Mouse (Mus musculus): Measurements from ENCODE around the gene Elof1. TPM values are rescaled to one million over a fixed set of nuclear protein-coding genes. Genes with fewer than 3 reads are reported as not detected.
A peak's percentile ranks its signal among the peaks of the same experiment; 100 is the strongest.
"Not testable (repeated sequence)": the region's sequence is repeated elsewhere in the genome, so short reads cannot be mapped to it uniquely, and the experiment has no call there.

Elof1 gene
- polyA plus RNA-seq, 1 experiment from 2014 or later, result 183 TPM

DNA sequence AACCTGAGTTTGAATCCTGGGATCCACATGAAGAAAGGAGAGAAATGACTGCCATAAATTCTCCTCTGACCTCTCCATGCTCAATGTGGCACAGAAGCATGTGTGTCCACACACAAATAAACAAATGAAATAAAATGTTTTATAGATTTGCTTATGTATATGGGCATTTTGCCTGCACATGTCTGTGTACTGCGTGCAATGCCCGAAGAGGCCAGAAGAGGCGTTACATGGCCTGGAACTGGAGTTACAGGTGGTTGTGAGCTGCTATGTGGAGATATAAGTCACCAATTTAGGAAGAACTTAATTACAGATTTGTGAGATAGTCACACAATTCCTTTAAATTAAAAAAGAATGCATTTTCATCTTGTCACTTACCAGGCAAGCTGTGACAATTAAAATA, 36.8 kb upstream of the Elof1 start:
- Histone ChIP-seq H3K27me3 (replicated peaks) (no peaks in the 10 kb centered on the region), H3K4me1 (peaks cover 22% of the 10 kb centered on the region), H3K9me3 (replicated peaks) (no peaks in the 10 kb centered on the region), H3K9ac (replicated peaks) (no peak overlapping the region), H3K4me3 (replicated peaks) (no peak overlapping the region), H3K27ac (replicated peaks) (no peak overlapping the region), H3K4me2 (no peak overlapping the region), H3K36me3 (no peaks in the 10 kb centered on the region; the same call in 1 of the 2 replicates)
- ATAC-seq (ENCODE audit: low FRiP score), result no peak
- WGBS, result 89% methylated on average over 3 of the region's 3 CpGs

DNA sequence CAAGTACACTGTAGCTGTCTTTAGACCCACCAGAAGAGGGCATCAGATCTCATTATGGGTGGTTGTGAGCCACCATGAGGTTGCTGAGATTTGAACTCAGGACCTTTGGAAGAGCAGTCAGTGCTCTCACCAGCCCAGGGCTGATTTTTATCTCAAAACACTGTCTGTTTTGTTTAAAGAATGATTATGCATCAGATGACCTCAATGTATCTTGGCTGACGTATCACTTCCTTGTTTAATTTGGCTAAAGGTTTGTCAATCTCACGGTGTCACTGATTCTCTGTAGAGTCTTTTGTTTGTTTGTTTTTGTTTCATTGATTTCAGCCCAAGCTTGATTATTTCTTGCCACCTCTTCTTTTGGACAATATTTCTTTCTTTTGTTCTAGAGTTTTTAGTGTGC, 34.0 kb upstream of the Elof1 start:
- no peak overlapping the region for H3K27ac ChIP-seq (replicated peaks)
- H3K4me2 ChIP-seq, result no peak overlapping the region
- no peak for ATAC-seq (ENCODE audit: low FRiP score)
- H3K27me3 ChIP-seq (replicated peaks), result no peaks in the 10 kb centered on the region
- no peak overlapping the region for H3K4me3 ChIP-seq (replicated peaks)
- H3K9ac ChIP-seq (replicated peaks), result no peak overlapping the region
- H3K4me1 ChIP-seq, result peaks cover 4% of the 10 kb centered on the region
- H3K36me3 ChIP-seq, result no peaks in the 10 kb centered on the region
- no peaks in the 10 kb centered on the region for H3K9me3 ChIP-seq (replicated peaks)
- 75% methylated on average over 2 of the region's 2 CpGs for WGBS

DNA sequence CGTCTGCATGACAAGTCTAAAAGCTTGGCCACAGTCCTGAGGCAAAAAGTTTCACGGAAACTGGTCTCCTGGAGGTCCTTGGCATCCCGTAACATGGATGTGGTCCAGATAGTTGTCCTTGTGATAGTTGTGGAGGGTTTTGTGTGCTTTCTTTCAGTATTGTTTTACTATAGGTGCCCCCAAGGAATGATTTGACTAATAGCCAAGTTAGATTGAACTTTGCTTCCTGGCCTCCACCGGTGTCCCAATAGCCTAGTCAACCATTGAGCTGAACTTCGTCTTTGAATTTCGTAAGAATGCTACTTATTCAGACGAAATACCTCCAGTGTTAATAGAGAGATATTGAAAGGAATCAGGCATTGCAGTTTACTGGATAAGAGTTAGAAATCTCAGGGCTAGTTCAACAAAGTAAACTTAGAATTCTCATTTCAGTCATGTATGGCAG, 33.3 kb upstream of the Elof1 start:
- H3K9ac ChIP-seq (replicated peaks); H3K27ac ChIP-seq (replicated peaks); ATAC-seq (ENCODE audit: low FRiP score); H3K36me3 ChIP-seq; H3K4me2 ChIP-seq; H3K4me1 ChIP-seq; H3K4me3 ChIP-seq (replicated peaks); H3K27me3 ChIP-seq (replicated peaks); H3K9me3 ChIP-seq (replicated peaks): not testable (repeated sequence)
- 90% methylated on average over 7 of the region's 7 CpGs for WGBS

DNA sequence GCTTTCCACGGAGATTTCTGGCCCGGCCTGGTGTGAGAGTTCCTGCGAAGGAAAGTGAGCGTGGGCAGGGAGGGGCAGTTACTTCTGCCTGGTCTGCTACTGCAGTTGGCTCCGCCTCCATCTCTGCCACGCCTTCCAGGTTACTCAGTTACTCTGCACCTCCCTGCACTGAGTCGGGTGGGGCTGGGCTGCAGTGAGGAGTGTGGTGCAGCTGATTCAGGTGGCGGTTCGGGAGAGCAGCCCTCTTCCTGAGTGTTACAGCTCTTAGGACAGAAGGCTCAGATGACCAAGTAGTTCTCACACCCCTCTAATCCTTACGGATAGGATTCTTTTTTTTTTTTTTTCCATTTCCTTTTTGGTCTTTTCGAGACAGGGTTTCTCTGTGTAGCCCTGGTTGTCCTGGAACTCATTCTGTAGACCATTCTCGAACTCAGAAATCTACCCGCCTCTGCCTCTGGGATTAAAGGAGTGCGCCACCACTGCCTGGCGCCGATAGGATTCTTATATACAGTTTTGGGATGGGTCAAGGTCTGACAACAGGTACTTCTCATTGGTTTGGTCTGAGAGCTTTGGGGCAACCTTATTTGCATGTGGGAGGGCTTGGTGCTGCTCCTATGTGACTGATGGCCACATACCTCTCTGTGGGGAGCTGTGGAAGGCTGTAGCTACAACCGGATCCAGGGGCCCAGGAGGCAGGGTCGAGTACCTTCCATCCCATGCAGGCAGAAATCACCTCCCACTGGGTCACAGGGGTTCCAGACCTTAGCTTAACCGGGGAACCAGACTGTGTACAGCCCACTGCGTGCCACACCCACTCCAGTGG, 32.7 kb upstream of the Elof1 start:
- H3K36me3 ChIP-seq, result no peaks in the 10 kb centered on the region
- no peak for ATAC-seq (ENCODE audit: low FRiP score)
- H3K9me3 ChIP-seq (replicated peaks), result no peaks in the 10 kb centered on the region
- H3K27me3 ChIP-seq (replicated peaks), result no peaks in the 10 kb centered on the region
- WGBS, result 80% methylated on average over 20 of the region's 20 CpGs
- no peaks in the 10 kb centered on the region for H3K4me1 ChIP-seq
- no peak overlapping the region for H3K9ac ChIP-seq (replicated peaks)
- no peak overlapping the region for H3K27ac ChIP-seq (replicated peaks)
- H3K4me2 ChIP-seq, result no peak overlapping the region
- no peak overlapping the region for H3K4me3 ChIP-seq (replicated peaks)

- H3K27ac ChIP-seq (replicated peaks), result no peak overlapping the region
- 85% methylated on average over 8 of the region's 8 CpGs for WGBS
- H3K9ac ChIP-seq (replicated peaks), result no peak overlapping the region
- H3K27me3 ChIP-seq (replicated peaks), result no peaks in the 10 kb centered on the region
- no peak overlapping the region for H3K4me3 ChIP-seq (replicated peaks)
- no peak for ATAC-seq (ENCODE audit: low FRiP score)
- H3K4me1 ChIP-seq, result no peaks in the 10 kb centered on the region
- no peak overlapping the region for H3K4me2 ChIP-seq
- H3K36me3 ChIP-seq, result no peaks in the 10 kb centered on the region
- no peaks in the 10 kb centered on the region for H3K9me3 ChIP-seq (replicated peaks)
These were observed 27.5 kb upstream of the Elof1 start for GRCm38 (mm10) chr9:22144304-22144965.

DNA sequence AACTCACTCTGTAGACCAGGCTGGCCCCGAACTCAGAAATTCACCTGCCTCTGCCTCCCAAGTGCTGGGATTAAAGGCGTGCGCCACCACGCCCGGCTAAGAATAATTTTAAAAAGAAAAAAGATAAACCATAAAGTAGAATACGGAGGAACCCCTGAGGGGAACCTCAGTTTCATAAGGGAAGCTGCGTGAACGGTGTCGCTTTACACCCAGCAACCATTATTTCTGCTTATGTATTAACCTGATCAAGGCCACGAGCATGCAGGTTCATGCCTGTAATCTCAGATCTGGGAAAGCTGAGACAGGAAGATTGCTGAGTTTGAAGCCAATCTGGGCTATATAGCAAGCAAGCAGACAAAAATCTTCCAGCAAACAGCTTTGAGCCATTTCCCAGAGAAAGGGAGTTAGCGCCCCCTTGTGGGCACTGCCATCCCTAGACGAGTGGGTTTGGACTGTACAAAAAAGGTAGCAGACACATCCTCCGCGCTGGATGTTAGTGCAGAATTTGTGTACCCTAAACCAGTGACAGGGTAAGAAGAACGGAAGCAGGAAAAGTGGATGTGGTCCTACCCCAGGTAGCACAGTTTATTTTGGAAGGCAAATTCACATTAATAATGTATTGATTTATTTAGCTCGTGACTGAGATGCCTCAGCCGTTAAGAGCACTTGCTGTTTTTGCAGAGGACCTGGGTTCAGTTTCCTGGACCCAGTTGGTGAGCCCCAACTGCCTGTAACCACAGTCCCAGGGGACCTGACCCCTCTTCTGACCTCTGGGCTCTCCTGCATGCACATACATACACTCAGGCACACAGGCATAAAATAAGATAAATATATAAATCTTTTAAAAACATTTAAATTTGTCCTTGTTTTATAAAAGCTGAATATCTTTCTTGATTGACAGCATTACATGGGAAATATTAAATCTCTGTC, 26.4 kb upstream of the Elof1 start:
- no peak overlapping the region for H3K4me3 ChIP-seq (replicated peaks)
- no peaks in the 10 kb centered on the region for H3K36me3 ChIP-seq
- no peak overlapping the region for H3K9ac ChIP-seq (replicated peaks)
- no peaks in the 10 kb centered on the region for H3K4me1 ChIP-seq
- WGBS, result 56% methylated on average over 17 of the region's 17 CpGs
- H3K27me3 ChIP-seq (replicated peaks), result no peaks in the 10 kb centered on the region
- H3K4me2 ChIP-seq, result no peak overlapping the region
- H3K27ac ChIP-seq (replicated peaks), result no peak overlapping the region
- peak; percentile 59; the same call in 1 of the 2 replicates for ATAC-seq (ENCODE audit: low FRiP score)
- H3K9me3 ChIP-seq (replicated peaks), result no peaks in the 10 kb centered on the region

DNA sequence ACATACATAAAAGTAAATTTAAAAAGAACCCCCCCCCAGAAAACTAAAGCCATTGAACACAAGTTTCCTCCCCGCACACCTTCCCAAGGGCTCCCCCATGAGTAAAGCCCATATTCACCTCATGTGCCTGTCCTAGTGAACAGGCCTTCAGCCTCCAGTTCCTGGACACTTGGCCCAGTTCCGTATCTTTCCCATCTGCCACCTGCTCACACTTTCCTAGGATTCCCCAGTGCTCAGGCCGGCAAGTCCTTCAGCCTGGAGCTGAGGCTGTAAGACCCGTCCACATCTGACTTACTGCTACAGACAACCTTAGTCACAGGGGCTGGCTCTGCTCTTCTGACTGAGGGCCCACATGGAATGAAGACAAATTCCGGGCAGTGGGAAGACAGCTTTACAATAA, 22.8 kb upstream of the Elof1 start:
- no peak for ATAC-seq (ENCODE audit: low FRiP score)
- Histone ChIP-seq H3K4me1 (peaks cover 3% of the 10 kb centered on the region; the same call in 1 of the 2 replicates), H3K9ac (replicated peaks) (no peak overlapping the region), H3K27ac (replicated peaks) (no peak overlapping the region), H3K36me3 (no peaks in the 10 kb centered on the region), H3K9me3 (replicated peaks) (no peaks in the 10 kb centered on the region), H3K4me2 (no peak overlapping the region), H3K27me3 (replicated peaks) (no peaks in the 10 kb centered on the region), H3K4me3 (replicated peaks) (no peak overlapping the region)
- WGBS, result 87% methylated on average over 5 of the region's 5 CpGs

- Histone ChIP-seq H3K4me2 (no peak overlapping the region), H3K9me3 (replicated peaks) (no peaks in the 10 kb centered on the region), H3K4me1 (peaks cover 3% of the 10 kb centered on the region; the same call in 1 of the 2 replicates), H3K36me3 (no peaks in the 10 kb centered on the region), H3K27ac (replicated peaks) (no peak overlapping the region), H3K27me3 (replicated peaks) (no peaks in the 10 kb centered on the region), H3K4me3 (replicated peaks) (no peak overlapping the region), H3K9ac (replicated peaks) (no peak overlapping the region)
- no peak for ATAC-seq (ENCODE audit: low FRiP score)
- 32% methylated on average over 2 of the region's 2 CpGs for WGBS
These were observed 21.5 kb upstream of the Elof1 start for GRCm38 (mm10) chr9:22138480-22138879.

DNA sequence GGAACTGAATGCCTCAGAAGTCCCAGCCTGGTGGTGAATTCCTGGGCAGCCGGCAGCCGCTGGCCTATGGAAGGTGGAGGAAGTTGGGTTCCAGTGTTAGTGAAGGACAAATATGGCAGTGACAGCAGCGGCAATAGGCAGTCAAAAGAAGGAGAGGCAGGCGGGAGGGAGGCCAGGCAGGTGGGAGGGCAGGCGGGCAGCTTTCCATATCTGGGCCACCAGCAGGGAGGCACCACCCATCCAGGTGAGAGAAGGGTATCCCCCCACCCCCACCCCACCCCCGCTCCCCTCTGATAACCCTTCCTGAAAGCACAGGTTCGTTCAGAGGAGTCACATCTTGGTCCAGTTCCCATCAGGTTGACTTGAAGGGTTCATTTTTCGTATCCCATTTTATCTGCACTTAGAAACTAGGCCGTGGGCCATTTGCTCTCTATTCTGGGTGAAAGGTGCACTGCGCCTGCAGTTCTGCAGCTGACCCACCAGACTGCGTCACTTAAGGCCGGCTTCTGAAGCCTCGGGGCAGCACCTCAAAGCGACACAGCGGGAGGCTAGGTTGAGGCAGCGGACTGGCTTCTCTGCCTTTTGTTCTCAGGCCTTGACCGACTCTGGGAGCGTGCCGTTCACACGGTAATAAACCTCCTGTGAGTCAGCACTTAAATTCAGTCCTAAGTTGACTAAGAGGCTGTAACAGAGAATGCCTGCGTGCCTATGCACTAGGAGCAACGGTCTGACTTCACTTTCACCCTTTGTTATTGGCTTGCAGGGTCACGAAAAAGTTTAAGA, 20.0 kb upstream of the Elof1 start:
- no peaks in the 10 kb centered on the region for H3K9me3 ChIP-seq (replicated peaks)
- H3K4me1 ChIP-seq, result peaks cover 3% of the 10 kb centered on the region; the same call in 1 of the 2 replicates
- H3K27me3 ChIP-seq (replicated peaks), result peaks cover 9% of the 10 kb centered on the region
- H3K9ac ChIP-seq (replicated peaks), result no peak overlapping the region
- H3K4me3 ChIP-seq (replicated peaks), result no peak overlapping the region
- no peak for ATAC-seq (ENCODE audit: low FRiP score)
- no peak overlapping the region for H3K27ac ChIP-seq (replicated peaks)
- peak overlapping the region; percentile 19; the same call in 1 of the 2 replicates for H3K4me2 ChIP-seq
- H3K36me3 ChIP-seq, result no peaks in the 10 kb centered on the region
- 8% methylated on average over 23 of the region's 23 CpGs for WGBS

DNA sequence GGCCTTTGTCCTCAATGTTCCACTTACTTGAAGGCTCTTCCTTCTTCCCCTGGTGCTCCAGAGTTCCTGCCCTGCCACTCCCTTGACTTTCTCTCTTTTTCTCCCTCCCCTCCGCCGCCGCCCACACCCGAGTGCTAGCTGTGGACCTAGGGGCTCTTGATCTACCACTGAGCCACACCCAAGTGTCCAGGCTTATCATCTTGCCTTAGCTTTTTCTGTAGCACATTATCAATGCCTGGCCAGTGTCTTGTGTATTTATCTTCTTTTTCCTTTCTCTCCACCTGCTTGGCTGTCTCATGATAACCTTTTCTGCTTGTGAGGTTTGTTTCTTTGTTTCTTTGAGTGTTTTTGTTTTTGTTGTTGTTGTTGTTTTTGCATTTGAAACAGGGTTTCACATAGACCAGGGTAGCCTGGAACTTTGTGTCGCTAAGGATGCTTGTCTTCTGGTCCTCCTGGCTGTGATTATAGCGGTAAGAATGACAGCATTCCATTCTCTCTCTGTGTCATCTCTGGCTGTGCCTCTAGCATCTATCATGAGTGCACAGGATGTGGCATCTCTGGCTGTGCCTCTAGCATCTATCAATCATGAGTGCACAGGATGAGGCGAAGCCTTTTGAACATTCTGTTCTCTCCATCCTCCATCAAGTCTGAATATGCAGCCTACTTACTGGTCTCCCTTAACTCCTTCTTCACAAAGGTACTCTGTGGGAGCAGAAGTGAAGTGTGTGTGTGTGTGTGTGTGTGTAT, 18.8 kb upstream of the Elof1 start, which contains the start of gene Acp5:
Acp5 (minus strand) TSS at position 68 of the 747 bp plus-strand sequence.
- Histone ChIP-seq H3K27me3 (replicated peaks) (peaks cover 20% of the 10 kb centered on the region), H3K36me3 (no peaks in the 10 kb centered on the region), H3K4me2 (no peak within 1 kb of the TSS), H3K4me3 (replicated peaks) (no peak within 1 kb of the TSS), H3K9ac (replicated peaks) (no peak within 1 kb of the TSS), H3K4me1 (peaks cover 12% of the 10 kb centered on the region), H3K27ac (replicated peaks) (no peak within 1 kb of the TSS), H3K9me3 (replicated peaks) (no peaks in the 10 kb centered on the region)
- ATAC-seq (ENCODE audit: low FRiP score), result no peak
- 72% methylated on average over 7 of the region's 7 CpGs for WGBS
